Mouse (Mus musculus) gonadal fat pad, adult 2 months (tissue): ENCODE results near the gene Ttc28. TPM values are rescaled to one million over a fixed set of nuclear protein-coding genes. Genes with fewer than 3 reads are reported as not detected.
"Not testable (repeated sequence)": the region's sequence is repeated elsewhere in the genome, so short reads cannot be mapped to it uniquely, and the experiment has no call there.

Source experiments
- DNase-seq: peaks from one replicate; pipeline ENCODE4 v3.0.0-alpha.2; 2012; ENCODE audit warnings: low read depth
- polyA plus RNA-seq: library from polyadenylated mRNA; depleted of rRNA; stranded (reverse); fragments of >200 nt; gene quantifications from 2 replicates; pipeline ENCODE4 v1.2.3, GENCODE M21; 2012

Ttc28 gene
- polyA plus RNA-seq, 1 experiment: 10.1 TPM

- no peak for DNase-seq
These were observed 353.6 kb downstream of the Ttc28 start for GRCm38 (mm10) chr5:111233022-111233709.

- DNase-seq: no peak
These were observed 355.5 kb downstream of the Ttc28 start for GRCm38 (mm10) chr5:111235131-111235530.

GRCm38 (mm10) chr5:111237176-111237636 is 357.6 kb downstream of the Ttc28 start:
- DNase-seq: no peak

GRCm38 (mm10) chr5:111239223-111239622 is 359.6 kb downstream of the Ttc28 start:
- DNase-seq: no peak

- no peak for DNase-seq
These were observed 363.9 kb downstream of the Ttc28 start for GRCm38 (mm10) chr5:111243447-111244040.

GRCm38 (mm10) chr5:111244061-111244460 is 364.5 kb downstream of the Ttc28 start:
- DNase-seq: no peak

- DNase-seq: no peak
These were observed 368.1 kb downstream of the Ttc28 start for GRCm38 (mm10) chr5:111247571-111248265.

- DNase-seq: no peak
These were observed 372.5 kb downstream of the Ttc28 start for GRCm38 (mm10) chr5:111252147-111252546.

- no peak for DNase-seq
These were observed 374.8 kb downstream of the Ttc28 start for GRCm38 (mm10) chr5:111254362-111254761.

GRCm38 (mm10) chr5:111254781-111255180 is 375.2 kb downstream of the Ttc28 start:
- no peak for DNase-seq

- no peak for DNase-seq
These were observed 376.6 kb downstream of the Ttc28 start for GRCm38 (mm10) chr5:111256181-111256580.

- DNase-seq: no peak
These were observed 377.5 kb downstream of the Ttc28 start for GRCm38 (mm10) chr5:111257127-111257526.

GRCm38 (mm10) chr5:111261162-111261561 is 381.6 kb downstream of the Ttc28 start:
- not testable (repeated sequence) for DNase-seq

- DNase-seq: no peak
These were observed 382.4 kb downstream of the Ttc28 start for GRCm38 (mm10) chr5:111261733-111262573.

- no peak for DNase-seq
These were observed 383.1 kb downstream of the Ttc28 start for GRCm38 (mm10) chr5:111262574-111263239.

- no peak for DNase-seq
These were observed 383.8 kb downstream of the Ttc28 start for GRCm38 (mm10) chr5:111263370-111263769.

GRCm38 (mm10) chr5:111264488-111264887 is 384.9 kb downstream of the Ttc28 start:
- no peak for DNase-seq

GRCm38 (mm10) chr5:111266658-111267057 is 387.1 kb downstream of the Ttc28 start:
- DNase-seq: no peak

- DNase-seq: no peak
These were observed 387.5 kb downstream of the Ttc28 start for GRCm38 (mm10) chr5:111267100-111267499.

GRCm38 (mm10) chr5:111268852-111269251 is 389.2 kb downstream of the Ttc28 start:
- no peak for DNase-seq

GRCm38 (mm10) chr5:111269613-111270205 is 390.1 kb downstream of the Ttc28 start:
- no peak for DNase-seq
